Mouse (Mus musculus): ENCODE measurements around the gene Slain1.

GRCm38 (mm10) chr14:103741216-103741615 lies 91.2 kb downstream of the Slain1 start:
- TF ChIP-seq CTCF (IDR thresholded peaks at IDR 0.05; ENCODE audit: low read depth) (0 out of 2 replicates have a peak, but pooled peaks have one; percentile 2), EP300 (IDR thresholded peaks at IDR 0.05; ENCODE audit: low read depth) (no peak)
